Mouse (Mus musculus): ENCODE results near the gene Tex21. TPM values are rescaled to one million over a fixed set of nuclear protein-coding genes. Genes with fewer than 3 reads are reported as not detected.

The Tex21 gene
- polyA plus RNA-seq, 1 experiment from 2014 or later = not detected

GRCm38 (mm10) chr12:76196709-76197054, 49.9 kb downstream of the Tex21 start:
- no peaks in the 10 kb centered on the region for H3K79me2 ChIP-seq (ENCODE audit: inconsistent target)
- no peak overlapping the region for H3K4me3 ChIP-seq (ENCODE audit: inconsistent target)
- no peaks in the 10 kb centered on the region for H3K36me3 ChIP-seq (ENCODE audit: inconsistent target)
- 18% methylated on average over 6 of the region's 6 CpGs for WGBS (ENCODE audit: missing documents)
- no peak overlapping the region for H3K27ac ChIP-seq

- no peaks in the 10 kb centered on the region for H3K36me3 ChIP-seq (ENCODE audit: inconsistent target)
- H3K27ac ChIP-seq = no peak overlapping the region
- no peaks in the 10 kb centered on the region for H3K79me2 ChIP-seq (ENCODE audit: inconsistent target)
- WGBS (ENCODE audit: missing documents) = 2% methylated on average over 22 of the region's 22 CpGs
- H3K4me3 ChIP-seq (ENCODE audit: inconsistent target) = peak overlapping the region; percentile 0; the same call in 1 of the 2 replicates
Measured at GRCm38 (mm10) chr12:76195912-76196708, 50.4 kb downstream of the Tex21 start.

GRCm38 (mm10) chr12:76194526-76194925, 52.0 kb downstream of the Tex21 start:
- Histone ChIP-seq H3K79me2 (ENCODE audit: inconsistent target) (no peaks in the 10 kb centered on the region), H3K4me3 (ENCODE audit: inconsistent target) (no peak overlapping the region), H3K36me3 (ENCODE audit: inconsistent target) (no peaks in the 10 kb centered on the region), H3K27ac (no peak overlapping the region)
- 23% methylated on average over 3 of the region's 3 CpGs for WGBS (ENCODE audit: missing documents)

- no peak overlapping the region for H3K27ac ChIP-seq
- H3K4me3 ChIP-seq (ENCODE audit: inconsistent target) = no peak overlapping the region
- no peaks in the 10 kb centered on the region for H3K36me3 ChIP-seq (ENCODE audit: inconsistent target)
- 46% methylated on average over 11 of the region's 11 CpGs for WGBS (ENCODE audit: missing documents)
- H3K79me2 ChIP-seq (ENCODE audit: inconsistent target) = no peaks in the 10 kb centered on the region
Measured at GRCm38 (mm10) chr12:76190940-76191339, 55.6 kb downstream of the Tex21 start.

- no peak overlapping the region for H3K27ac ChIP-seq
- H3K79me2 ChIP-seq (ENCODE audit: inconsistent target) = no peaks in the 10 kb centered on the region
- H3K4me3 ChIP-seq (ENCODE audit: inconsistent target) = no peak overlapping the region
- 65% methylated on average over 8 of the region's 8 CpGs for WGBS (ENCODE audit: missing documents)
- H3K36me3 ChIP-seq (ENCODE audit: inconsistent target) = no peaks in the 10 kb centered on the region
Measured at GRCm38 (mm10) chr12:76187849-76188248, 58.7 kb downstream of the Tex21 start.

- 57% methylated on average over 1 of the region's 1 CpGs for WGBS (ENCODE audit: missing documents)
- Histone ChIP-seq H3K79me2 (ENCODE audit: inconsistent target) (no peaks in the 10 kb centered on the region), H3K36me3 (ENCODE audit: inconsistent target) (no peaks in the 10 kb centered on the region), H3K27ac (no peak overlapping the region), H3K4me3 (ENCODE audit: inconsistent target) (no peak overlapping the region)
Measured at GRCm38 (mm10) chr12:76186473-76186872, 60.1 kb downstream of the Tex21 start.

- H3K36me3 ChIP-seq (ENCODE audit: inconsistent target) = no peaks in the 10 kb centered on the region
- H3K27ac ChIP-seq = no peak overlapping the region
- no peaks in the 10 kb centered on the region for H3K79me2 ChIP-seq (ENCODE audit: inconsistent target)
- WGBS (ENCODE audit: missing documents) = 85% methylated on average over 10 of the region's 10 CpGs
- H3K4me3 ChIP-seq (ENCODE audit: inconsistent target) = no peak overlapping the region
Measured at GRCm38 (mm10) chr12:76185167-76185816, 61.3 kb downstream of the Tex21 start.

GRCm38 (mm10) chr12:76184271-76184670, 62.3 kb downstream of the Tex21 start:
- Histone ChIP-seq H3K79me2 (ENCODE audit: inconsistent target) (no peaks in the 10 kb centered on the region), H3K27ac (no peak overlapping the region), H3K4me3 (ENCODE audit: inconsistent target) (no peak overlapping the region), H3K36me3 (ENCODE audit: inconsistent target) (no peaks in the 10 kb centered on the region)
- 93% methylated on average over 6 of the region's 6 CpGs for WGBS (ENCODE audit: missing documents)

GRCm38 (mm10) chr12:76182831-76183230, 63.7 kb downstream of the Tex21 start:
- 90% methylated on average over 5 of the region's 6 CpGs for WGBS (ENCODE audit: missing documents)
- Histone ChIP-seq H3K27ac (no peak overlapping the region), H3K36me3 (ENCODE audit: inconsistent target) (no peaks in the 10 kb centered on the region), H3K79me2 (ENCODE audit: inconsistent target) (no peaks in the 10 kb centered on the region), H3K4me3 (ENCODE audit: inconsistent target) (no peak overlapping the region)

GRCm38 (mm10) chr12:76181471-76181870, 65.1 kb downstream of the Tex21 start:
- Histone ChIP-seq H3K36me3 (ENCODE audit: inconsistent target) (no peaks in the 10 kb centered on the region), H3K4me3 (ENCODE audit: inconsistent target) (no peak overlapping the region), H3K79me2 (ENCODE audit: inconsistent target) (no peaks in the 10 kb centered on the region), H3K27ac (no peak overlapping the region)
- WGBS (ENCODE audit: missing documents) = 54% methylated on average over 8 of the region's 8 CpGs

GRCm38 (mm10) chr12:76180442-76180841, 66.1 kb downstream of the Tex21 start:
- no peaks in the 10 kb centered on the region for H3K79me2 ChIP-seq (ENCODE audit: inconsistent target)
- H3K36me3 ChIP-seq (ENCODE audit: inconsistent target) = no peaks in the 10 kb centered on the region
- H3K4me3 ChIP-seq (ENCODE audit: inconsistent target) = no peak overlapping the region
- 93% methylated on average over 6 of the region's 6 CpGs for WGBS (ENCODE audit: missing documents)
- H3K27ac ChIP-seq = no peak overlapping the region

- WGBS (ENCODE audit: missing documents) = 41% methylated on average over 3 of the region's 4 CpGs
- Histone ChIP-seq H3K36me3 (ENCODE audit: inconsistent target) (no peaks in the 10 kb centered on the region), H3K27ac (no peak overlapping the region), H3K79me2 (ENCODE audit: inconsistent target) (no peaks in the 10 kb centered on the region), H3K4me3 (ENCODE audit: inconsistent target) (no peak overlapping the region)
Measured at GRCm38 (mm10) chr12:76179527-76179926, 67.0 kb downstream of the Tex21 start.

- no peak overlapping the region for H3K4me3 ChIP-seq (ENCODE audit: inconsistent target)
- WGBS (ENCODE audit: missing documents) = 42% methylated on average over 5 of the region's 5 CpGs
Measured at GRCm38 (mm10) chr12:76179051-76179450, 67.5 kb downstream of the Tex21 start.

GRCm38 (mm10) chr12:76177864-76178518, 68.6 kb downstream of the Tex21 start:
- peak overlapping the region; percentile 17; the same call in 1 of the 2 replicates for H3K4me3 ChIP-seq (ENCODE audit: inconsistent target)
- no peak overlapping the region for H3K27ac ChIP-seq
- no peaks in the 10 kb centered on the region for H3K79me2 ChIP-seq (ENCODE audit: inconsistent target)
- WGBS (ENCODE audit: missing documents) = 48% methylated on average over 14 of the region's 16 CpGs
- no peaks in the 10 kb centered on the region for H3K36me3 ChIP-seq (ENCODE audit: inconsistent target)

More at GRCm38 (mm10) chr12:76179051-76179450, 67.5 kb downstream of the Tex21 start:
- no peaks in the 10 kb centered on the region for H3K36me3 ChIP-seq (ENCODE audit: inconsistent target)
- no peak overlapping the region for H3K27ac ChIP-seq
- H3K79me2 ChIP-seq (ENCODE audit: inconsistent target) = no peaks in the 10 kb centered on the region

All from macrophage (primary cell).